Mouse (Mus musculus) heart, embryonic 10.5 days (tissue): ENCODE measurements around the gene Il18bp. TPM values are rescaled to one million over a fixed set of nuclear protein-coding genes. Genes with fewer than 3 reads are reported as not detected.
"Not testable (repeated sequence)": the region's sequence is repeated elsewhere in the genome, so short reads cannot be mapped to it uniquely, and the experiment has no call there.

Source experiments
- DNase-seq: peaks from one replicate; pipeline ENCODE4 v3.0.0-alpha.2; 2017; ENCODE audit warnings: low spot score
- H3K27ac ChIP-seq: fragments of 300-500 bp; sonication (generic); 2 replicates; pipeline ENCODE4 v1.5.1; 2016; ENCODE audit warnings: mild to moderate bottlenecking
- H3K27me3 ChIP-seq: fragments of 300-500 bp; sonication (generic); 2 replicates; pipeline ENCODE4 v1.6.1; 2016; ENCODE audit warnings: mild to moderate bottlenecking; ENCODE audit not compliant: poor library complexity, insufficient read depth, severe bottlenecking
- H3K36me3 ChIP-seq: fragments of 300-500 bp; sonication (generic); 2 replicates; pipeline ENCODE4 v1.6.1; 2016; ENCODE audit warnings: mild to moderate bottlenecking, moderate library complexity
- H3K4me1 ChIP-seq: fragments of 300-500 bp; sonication (generic); 2 replicates; pipeline ENCODE4 v1.6.1; 2016; ENCODE audit warnings: mild to moderate bottlenecking
- H3K4me3 ChIP-seq: fragments of 300-500 bp; sonication (generic); 2 replicates; pipeline ENCODE4 v1.5.1; 2016; ENCODE audit warnings: mild to moderate bottlenecking, moderate library complexity
- H3K9me3 ChIP-seq: fragments of 300-500 bp; sonication (generic); 2 replicates; pipeline ENCODE4 v1.6.1; 2016; ENCODE audit warnings: mild to moderate bottlenecking, moderate library complexity
- WGBS: fragments of 180-500 bp; shearing (Covaris S2); methylation state at CpG from one replicate; pipeline ENCODE4 v1.1.7; 2016; 5-methylcytosine and 5-hydroxymethylcytosine counted together
- polyA plus RNA-seq: library from polyadenylated mRNA; unstranded; fragments of >200 nt; fragmentation: Nextera tagmentation; extraction: Ambion mirVana; gene quantifications from 2 replicates; pipeline ENCODE4 v1.2.1, GENCODE M21; 2016

Gene Il18bp
- polyA plus RNA-seq: 2.4 and 2.5 TPM in 2 replicates

DNA sequence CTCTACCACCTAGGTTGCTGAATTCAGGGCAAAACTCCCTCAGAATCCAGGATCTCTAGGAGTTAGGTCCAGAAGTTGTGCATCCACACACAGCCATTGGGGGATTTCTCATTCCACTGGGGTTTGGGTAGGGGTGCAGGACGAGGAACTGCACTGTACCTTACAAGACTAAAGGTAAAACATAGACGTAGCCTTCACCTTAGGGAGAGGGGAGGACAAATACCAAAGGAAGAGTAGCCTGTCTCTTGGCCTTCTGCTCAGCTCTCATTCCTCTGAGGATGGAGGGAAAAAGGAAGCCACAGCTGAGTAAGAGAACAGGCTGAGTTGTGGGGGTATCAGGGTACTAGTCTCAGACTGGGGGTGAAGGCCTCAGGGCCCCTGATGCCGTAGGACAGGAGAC, at the start of gene Il18bp:
Il18bp (minus strand) TSS at position 101 of the 400 bp plus-strand sequence.
- H3K9me3 ChIP-seq: no peaks in the 10 kb centered on the region
- no peak within 1 kb of the TSS for H3K27ac ChIP-seq
- 87% methylated on average over 3 of the region's 3 CpGs for WGBS
- no peak for DNase-seq
- H3K4me3 ChIP-seq: no peak within 1 kb of the TSS
- no peaks in the 10 kb centered on the region for H3K4me1 ChIP-seq
- H3K27me3 ChIP-seq: no peaks in the 10 kb centered on the region
- peaks cover 96% of the 10 kb centered on the region for H3K36me3 ChIP-seq

DNA sequence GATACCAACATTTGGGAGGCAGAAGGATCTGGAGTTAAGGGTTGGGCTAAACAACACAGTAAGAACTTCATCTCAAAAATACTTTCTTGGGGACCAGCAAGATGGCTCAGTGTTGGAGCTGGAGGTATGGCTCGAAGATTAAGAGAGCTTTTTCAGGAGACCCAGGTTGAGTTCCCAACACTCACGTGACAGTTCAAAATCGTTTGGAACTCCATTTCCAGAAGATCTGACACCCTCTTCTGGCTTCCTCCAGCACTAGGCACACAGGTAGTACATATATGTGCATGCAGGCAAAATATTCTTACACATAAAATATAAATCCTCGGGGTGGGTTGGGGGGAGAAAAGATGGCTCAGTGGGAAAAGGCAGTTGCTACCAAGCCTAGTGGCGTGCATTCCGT, 47.9 kb upstream of the Il18bp start:
- no peaks in the 10 kb centered on the region for H3K27me3 ChIP-seq
- peak overlapping the region; percentile 93 for H3K27ac ChIP-seq
- DNase-seq: no peak
- H3K9me3 ChIP-seq: no peaks in the 10 kb centered on the region
- peaks cover 29% of the 10 kb centered on the region for H3K36me3 ChIP-seq
- 83% methylated on average over 6 of the region's 6 CpGs for WGBS
- H3K4me1 ChIP-seq: peaks cover 14% of the 10 kb centered on the region
- H3K4me3 ChIP-seq: peak overlapping the region; percentile 80

DNA sequence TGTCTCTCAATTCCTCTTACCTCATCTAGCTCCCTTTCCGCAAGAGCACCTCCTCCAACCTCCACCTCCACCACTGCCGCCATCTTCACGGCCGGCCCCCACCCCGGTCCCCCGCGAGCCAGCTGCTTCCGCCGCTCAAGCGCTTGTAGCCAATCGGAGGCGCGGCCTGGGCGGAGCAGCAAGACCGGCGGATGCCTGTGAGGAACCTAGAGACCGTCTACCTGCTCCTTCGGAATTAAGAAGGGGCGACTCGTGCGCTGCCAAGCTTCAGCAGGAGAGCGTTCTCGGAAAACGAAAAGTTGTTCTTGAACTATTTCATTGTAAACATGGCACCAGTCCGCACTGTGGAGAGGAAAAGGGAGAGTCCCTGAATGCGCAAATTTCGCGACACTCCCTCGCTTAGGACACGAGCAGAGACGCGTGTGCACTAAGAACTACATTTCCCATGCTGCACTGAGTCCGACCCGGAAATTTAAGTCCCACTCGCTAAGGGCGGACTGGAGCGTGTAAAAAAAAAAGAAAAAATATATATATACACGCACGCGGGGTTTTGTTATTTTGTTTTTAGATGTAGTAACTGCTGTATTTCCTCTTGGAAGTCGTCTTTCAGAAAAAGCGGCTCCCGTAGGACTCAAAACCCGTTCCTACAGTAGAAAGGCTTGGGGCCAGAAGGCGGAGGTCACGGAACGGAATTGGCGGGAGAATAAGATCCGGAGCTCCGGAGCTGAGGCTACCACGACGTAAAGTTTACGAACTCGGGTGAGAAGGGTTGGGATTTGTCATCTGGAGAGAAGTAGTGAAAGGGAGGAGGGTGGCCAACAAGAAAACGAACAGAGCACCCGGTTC, 46.8 kb upstream of the Il18bp start, which contains the start of the genes Rnf121, Xndc1 and Xntrpc:
Rnf121 (minus strand) TSS at position 424 of the 846 bp plus-strand sequence.
Xndc1 (plus strand) TSS at position 466 of the 846 bp plus-strand sequence.
Xntrpc (plus strand) TSS at position 668 of the 846 bp plus-strand sequence.
- under 1% methylated on average over 56 of the region's 56 CpGs for WGBS
- H3K4me1 ChIP-seq: peaks cover 14% of the 10 kb centered on the region
- peak; percentile 98 for DNase-seq
- peaks cover 19% of the 10 kb centered on the region; the same call in 1 of the 2 replicates for H3K36me3 ChIP-seq
- H3K27me3 ChIP-seq: no peaks in the 10 kb centered on the region
- peak within 1 kb of the TSS; percentile 93 for H3K27ac ChIP-seq
- H3K9me3 ChIP-seq: no peaks in the 10 kb centered on the region
- peak within 1 kb of the TSS; percentile 80 for H3K4me3 ChIP-seq

DNA sequence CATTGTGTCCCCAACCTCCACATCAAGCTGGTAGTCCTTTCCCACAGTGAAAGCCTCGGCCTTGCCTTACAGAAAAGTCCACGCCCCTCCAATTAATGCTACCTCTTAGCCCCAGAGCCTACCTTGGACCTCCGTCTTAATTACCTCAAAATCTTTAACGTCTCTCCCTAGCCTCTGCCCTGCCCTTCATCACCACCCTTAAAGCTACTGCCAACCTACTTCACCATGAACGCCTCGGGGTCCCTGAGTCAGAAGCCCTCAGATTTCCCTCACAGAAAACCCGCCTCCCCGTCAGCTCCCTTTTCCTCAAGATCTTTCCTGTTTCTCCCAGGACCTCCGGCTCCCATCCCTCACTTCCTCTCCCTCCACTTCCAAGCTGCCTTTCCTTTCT, 46.2 kb upstream of the Il18bp start:
- Histone ChIP-seq H3K4me1 (peaks cover 14% of the 10 kb centered on the region), H3K27me3 (no peaks in the 10 kb centered on the region), H3K36me3 (peaks cover 18% of the 10 kb centered on the region), H3K4me3 (peak overlapping the region; percentile 80), H3K9me3 (no peaks in the 10 kb centered on the region), H3K27ac (peak overlapping the region; percentile 93)
- WGBS: under 1% methylated on average over 9 of the region's 9 CpGs
- DNase-seq: no peak

DNA sequence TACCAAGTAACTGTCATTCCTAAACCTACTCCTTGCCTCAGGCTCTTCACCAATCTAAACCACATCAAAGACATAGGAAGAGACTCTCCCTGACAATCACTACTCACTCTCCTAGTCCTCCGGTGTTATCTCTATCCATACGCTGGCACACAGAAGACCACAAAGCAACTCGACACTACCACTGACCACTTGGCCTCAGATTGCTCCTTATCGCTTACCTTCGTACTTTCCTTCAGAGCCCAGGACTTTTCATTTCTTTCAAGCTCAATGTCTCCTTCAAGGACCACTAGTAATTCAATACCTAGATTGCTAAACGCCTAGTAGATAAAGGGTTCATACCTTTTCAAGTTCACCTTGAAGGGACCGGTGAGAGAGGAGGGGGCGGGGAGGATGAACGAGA, 45.4 kb upstream of the Il18bp start:
- H3K27me3 ChIP-seq: no peaks in the 10 kb centered on the region
- peaks cover 14% of the 10 kb centered on the region for H3K4me1 ChIP-seq
- 46% methylated on average over 9 of the region's 9 CpGs for WGBS
- H3K4me3 ChIP-seq: peak overlapping the region; percentile 80
- H3K27ac ChIP-seq: no peak overlapping the region
- no peaks in the 10 kb centered on the region for H3K9me3 ChIP-seq
- DNase-seq: no peak
- peaks cover 25% of the 10 kb centered on the region for H3K36me3 ChIP-seq

DNA sequence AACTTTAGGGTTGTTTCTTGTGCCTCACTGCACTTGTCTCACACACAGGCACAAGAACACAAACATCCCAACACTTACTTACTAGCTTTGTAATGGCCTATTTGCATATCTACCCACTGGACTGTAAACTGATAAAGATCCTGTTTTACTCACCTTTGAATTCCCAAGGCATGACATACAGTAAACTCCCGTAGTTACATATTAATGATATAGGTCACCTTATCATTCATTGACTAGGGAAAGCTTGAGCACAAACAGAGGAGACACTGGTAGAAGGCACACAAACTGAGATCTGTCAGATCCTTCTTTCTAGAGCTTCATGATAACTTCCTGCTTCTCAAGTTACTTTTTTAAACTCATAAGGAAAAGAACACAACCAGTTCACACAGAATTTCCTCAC, 43.7 kb upstream of the Il18bp start:
- Histone ChIP-seq H3K4me3 (no peak overlapping the region), H3K9me3 (no peaks in the 10 kb centered on the region), H3K27ac (no peak overlapping the region), H3K4me1 (peaks cover 14% of the 10 kb centered on the region), H3K27me3 (no peaks in the 10 kb centered on the region), H3K36me3 (peaks cover 17% of the 10 kb centered on the region)
- no peak for DNase-seq
- WGBS: 78% methylated on average over 1 of the region's 1 CpGs

DNA sequence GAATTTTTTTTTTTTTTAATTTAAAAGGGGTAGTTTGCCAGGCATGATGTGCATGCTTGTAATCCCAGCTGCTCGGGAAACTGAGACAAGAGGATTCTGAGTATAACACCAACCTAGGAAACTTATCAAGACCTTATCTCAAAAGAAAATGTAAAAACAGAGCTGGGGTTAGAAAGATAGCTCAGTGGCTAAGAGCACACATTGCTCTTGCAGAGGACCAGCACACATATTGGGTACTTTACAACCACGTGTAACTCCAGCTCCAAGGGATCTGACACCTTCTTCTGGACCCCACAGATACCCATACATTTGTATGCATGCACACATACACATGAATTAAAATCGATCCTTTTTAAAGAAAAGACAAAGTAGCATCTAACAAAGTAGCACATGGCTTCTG, 42.9 kb upstream of the Il18bp start:
- DNase-seq: no peak
- H3K9me3 ChIP-seq: no peaks in the 10 kb centered on the region
- H3K4me1 ChIP-seq: peaks cover 11% of the 10 kb centered on the region
- H3K27ac ChIP-seq: no peak overlapping the region
- peaks cover 24% of the 10 kb centered on the region for H3K36me3 ChIP-seq
- no peak overlapping the region for H3K4me3 ChIP-seq
- no peaks in the 10 kb centered on the region for H3K27me3 ChIP-seq
- WGBS: 62% methylated on average over 3 of the region's 3 CpGs

DNA sequence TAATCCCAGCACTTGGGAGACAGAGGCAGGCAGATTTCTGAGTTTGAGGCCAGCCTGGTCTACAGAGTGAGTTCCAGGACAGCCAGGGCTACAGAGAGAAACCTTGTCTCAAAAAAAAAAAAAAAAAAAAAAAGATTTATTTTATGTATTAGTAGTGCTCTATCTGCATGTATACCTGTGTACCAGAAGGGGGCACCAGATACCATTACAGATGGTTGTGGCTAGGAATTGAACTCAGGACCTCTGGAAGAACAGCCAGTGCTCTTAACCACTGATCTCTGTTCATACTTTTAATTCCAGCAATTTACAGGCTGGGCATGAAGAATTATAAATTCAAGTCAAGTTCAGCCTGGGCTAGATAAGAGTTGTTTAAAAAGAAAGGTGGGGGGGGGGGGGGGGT, 30.0 kb upstream of the Il18bp start:
- DNase-seq, H3K27ac ChIP-seq, H3K4me3 ChIP-seq, H3K4me1 ChIP-seq, H3K9me3 ChIP-seq, H3K27me3 ChIP-seq: not testable (repeated sequence)
- peaks cover 27% of the 10 kb centered on the region; the same call in 1 of the 2 replicates for H3K36me3 ChIP-seq

DNA sequence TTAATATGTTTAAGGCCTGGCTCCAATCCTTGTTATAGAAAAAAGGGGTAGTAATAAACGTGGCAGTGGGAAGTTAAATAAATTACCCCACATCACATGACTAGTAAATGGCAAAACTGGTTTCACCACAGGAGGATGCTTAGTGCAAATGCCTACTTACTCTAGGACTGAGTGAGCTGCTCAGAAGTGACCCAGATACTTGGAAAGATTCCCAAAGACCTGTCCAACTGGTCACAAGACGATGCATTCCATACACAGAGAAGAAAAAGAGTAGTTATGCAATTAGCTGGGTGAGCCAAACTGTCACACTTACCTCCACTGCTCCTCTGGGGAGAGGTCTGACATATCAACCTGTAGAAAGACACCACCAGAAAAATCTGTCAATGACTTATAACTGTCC, 23.8 kb upstream of the Il18bp start:
- no peaks in the 10 kb centered on the region for H3K4me1 ChIP-seq
- H3K27me3 ChIP-seq: no peaks in the 10 kb centered on the region
- H3K9me3 ChIP-seq: no peaks in the 10 kb centered on the region
- 83% methylated on average over 2 of the region's 2 CpGs for WGBS
- no peak for DNase-seq
- peaks cover 60% of the 10 kb centered on the region for H3K36me3 ChIP-seq
- no peak overlapping the region for H3K27ac ChIP-seq
- H3K4me3 ChIP-seq: no peak overlapping the region

DNA sequence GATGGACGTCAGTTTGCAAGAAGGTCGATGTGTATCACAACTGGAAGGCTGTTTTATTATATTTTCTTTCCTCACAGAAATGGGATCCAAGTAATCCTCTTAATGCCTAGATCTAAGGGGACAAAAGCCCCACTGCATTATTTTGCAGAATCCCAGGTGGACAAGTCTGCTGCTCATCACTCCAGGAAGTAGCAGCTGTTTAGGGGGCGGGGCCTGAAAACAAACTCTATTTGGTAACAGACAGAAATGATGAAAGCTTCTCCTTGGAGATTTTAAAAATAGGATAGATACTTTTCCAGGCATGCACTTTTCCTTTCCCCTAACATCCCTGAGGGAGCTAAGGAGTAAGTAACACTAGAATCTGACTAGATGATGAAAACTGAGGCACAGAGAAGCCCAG, 18.8 kb upstream of the Il18bp start:
- WGBS: 90% methylated on average over 3 of the region's 3 CpGs
- DNase-seq: no peak
- peaks cover 95% of the 10 kb centered on the region for H3K36me3 ChIP-seq

DNA sequence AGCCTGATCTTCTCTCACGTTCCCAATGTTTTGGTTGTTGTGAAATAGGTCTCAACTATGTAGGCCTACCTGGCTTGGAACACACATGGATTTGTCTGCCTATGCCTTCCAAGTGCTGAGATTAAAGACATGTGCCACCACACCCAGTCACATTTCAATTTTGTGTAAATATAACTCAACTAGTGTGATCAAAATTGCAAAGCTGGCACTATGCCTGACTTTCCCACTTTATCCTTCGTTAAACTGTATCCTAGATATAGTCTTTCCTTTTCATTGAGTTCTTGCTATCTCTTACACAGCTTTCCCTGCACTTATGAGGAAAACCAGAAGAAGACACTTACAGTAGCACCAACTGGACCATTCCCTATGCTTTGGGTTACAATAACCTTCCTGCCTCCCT, 17.0 kb upstream of the Il18bp start:
- WGBS: 82% methylated on average over 2 of the region's 2 CpGs

More for the DNA sequence above, 18.8 kb upstream of the Il18bp start:
- Histone ChIP-seq H3K27me3 (no peaks in the 10 kb centered on the region), H3K4me3 (no peak overlapping the region), H3K27ac (no peak overlapping the region), H3K9me3 (no peaks in the 10 kb centered on the region), H3K4me1 (no peaks in the 10 kb centered on the region)

DNA sequence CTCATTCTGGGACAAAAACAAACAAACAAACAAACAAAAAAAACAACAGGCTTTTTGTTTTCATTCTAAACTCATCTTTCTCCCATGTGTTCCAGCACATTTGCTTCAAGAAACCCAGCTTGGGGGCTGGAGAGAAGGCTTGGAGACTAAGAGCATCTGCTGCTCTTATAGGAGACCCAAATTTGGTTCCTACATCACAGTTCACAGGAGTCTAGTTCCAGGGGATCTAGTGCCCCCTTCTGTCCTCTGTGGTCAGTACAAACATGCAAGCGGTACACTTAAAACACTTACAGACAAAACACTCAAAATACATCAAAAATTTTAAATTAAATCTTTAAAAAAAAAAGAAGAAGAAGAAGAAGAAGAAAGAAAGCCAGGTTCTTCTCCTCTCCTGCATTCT, 16.4 kb upstream of the Il18bp start:
- H3K36me3 ChIP-seq: peaks cover 98% of the 10 kb centered on the region
- H3K4me1 ChIP-seq: no peaks in the 10 kb centered on the region
- H3K4me3 ChIP-seq: no peak overlapping the region
- H3K27ac ChIP-seq: no peak overlapping the region
- 96% methylated on average over 1 of the region's 1 CpGs for WGBS
- H3K9me3 ChIP-seq: no peaks in the 10 kb centered on the region
- H3K27me3 ChIP-seq: no peaks in the 10 kb centered on the region
- no peak for DNase-seq

More for the DNA sequence above, 17.0 kb upstream of the Il18bp start:
- DNase-seq: no peak
- no peaks in the 10 kb centered on the region for H3K9me3 ChIP-seq
- no peaks in the 10 kb centered on the region for H3K4me1 ChIP-seq
- H3K36me3 ChIP-seq: peaks cover 98% of the 10 kb centered on the region
- no peak overlapping the region for H3K4me3 ChIP-seq
- no peak overlapping the region for H3K27ac ChIP-seq
- no peaks in the 10 kb centered on the region for H3K27me3 ChIP-seq

DNA sequence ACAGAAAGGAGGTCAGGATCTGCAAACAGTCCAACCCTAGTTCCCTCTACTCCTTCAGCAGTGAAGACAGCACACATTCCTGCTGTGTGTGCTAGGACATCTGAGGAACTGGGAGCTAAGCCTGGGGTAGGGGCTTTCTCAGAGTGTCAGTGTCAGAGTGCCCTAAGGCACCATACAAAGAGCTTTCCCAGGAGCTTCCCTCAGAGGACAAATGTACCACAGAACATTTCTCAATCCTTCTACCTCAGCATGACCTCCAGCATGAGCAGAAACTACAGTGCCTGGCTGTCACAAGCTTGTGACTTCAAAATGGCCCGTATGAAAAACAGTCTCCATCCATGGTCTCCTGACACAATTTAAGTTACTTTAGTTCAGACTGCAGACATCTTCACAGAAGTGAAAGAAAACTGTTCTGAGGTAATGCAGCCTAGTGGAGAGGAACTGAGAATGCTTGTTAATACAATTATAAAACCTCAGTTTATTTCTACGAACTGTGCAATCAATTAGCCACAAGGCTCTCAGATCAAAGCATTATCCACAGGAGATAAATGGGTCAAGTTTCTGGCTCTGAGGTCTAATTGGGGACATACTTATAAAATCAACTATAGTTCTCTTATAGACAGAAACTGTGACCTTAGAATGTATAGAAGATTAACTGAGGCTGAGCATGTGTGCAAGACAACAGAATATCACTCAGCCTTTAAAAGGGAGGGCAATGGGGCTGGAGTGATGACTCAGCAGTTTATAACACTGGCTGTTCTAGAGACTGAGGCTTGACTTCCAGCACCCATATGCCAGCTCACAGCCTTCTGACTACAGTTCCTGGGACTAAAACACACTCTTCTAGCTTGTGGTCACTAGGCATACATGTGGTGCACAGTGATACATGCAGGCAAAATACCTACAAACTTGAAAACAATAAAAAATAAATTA, 7.0 kb upstream of the Il18bp start:
- no peak for DNase-seq
- Histone ChIP-seq H3K4me3 (no peak overlapping the region), H3K9me3 (no peaks in the 10 kb centered on the region), H3K27ac (no peak overlapping the region), H3K4me1 (no peaks in the 10 kb centered on the region), H3K27me3 (no peaks in the 10 kb centered on the region), H3K36me3 (peaks cover 82% of the 10 kb centered on the region)
- WGBS: 81% methylated on average over 2 of the region's 2 CpGs
